Mouse (Mus musculus): Measurements from ENCODE around the gene Lipn. TPM values are rescaled to one million over a fixed set of nuclear protein-coding genes. Genes with fewer than 3 reads are reported as not detected.

Lipn gene
- total and polyA plus RNA-seq, 3 experiments: not detected

GRCm38 (mm10) chr19:34089011-34089680, 22.0 kb downstream of the Lipn start:
- ATAC-seq (ENCODE audit: extremely low read depth, insufficient number of reproducible peaks, low FRiP score, poor library complexity, severe bottlenecking): no peak

GRCm38 (mm10) chr19:34095381-34095780, 28.2 kb downstream of the Lipn start:
- ATAC-seq (ENCODE audit: extremely low read depth, insufficient number of reproducible peaks, low FRiP score, poor library complexity, severe bottlenecking): no peak

More at GRCm38 (mm10) chr19:34089011-34089680, 22.0 kb downstream of the Lipn start:
- H3K36me3 ChIP-seq (replicated peaks): no peaks in the 10 kb centered on the region
- H3K9me3 ChIP-seq (replicated peaks): no peaks in the 10 kb centered on the region
- no peaks in the 10 kb centered on the region for H3K4me1 ChIP-seq (ENCODE audit: insufficient read depth, low read depth, low read length)
- DNase-seq (ENCODE audit: low spot score): no peak
- TF ChIP-seq CTCF (IDR thresholded peaks at IDR 0.05; ENCODE audit: low read depth, low read length) (no peak), GATA1 (IDR thresholded peaks at IDR 0.05; ENCODE audit: borderline replicate concordance, low read length) (no peak), POLR2AphosphoS5 (IDR thresholded peaks at IDR 0.05; ENCODE audit: insufficient replicate concordance, low read depth, low read length) (no peak), TAL1 (conservative IDR thresholded peaks at IDR 0.05; ENCODE audit: low read depth, low read length) (no peak), GATA2 (IDR thresholded peaks at IDR 0.05; ENCODE audit: borderline replicate concordance, low read depth, low read length) (no peak)
- H3K27me3 ChIP-seq (ENCODE audit: insufficient read depth, low read length): no peaks in the 10 kb centered on the region
- H3K4me3 ChIP-seq (ENCODE audit: low read depth, low read length): no peak overlapping the region

GRCm38 (mm10) chr19:34096228-34096627, 29.1 kb downstream of the Lipn start:
- H3K36me3 ChIP-seq (replicated peaks): no peaks in the 10 kb centered on the region
- TF ChIP-seq GATA2 (IDR thresholded peaks at IDR 0.05; ENCODE audit: borderline replicate concordance, low read depth, low read length) (no peak), POLR2AphosphoS5 (IDR thresholded peaks at IDR 0.05; ENCODE audit: insufficient replicate concordance, low read depth, low read length) (no peak), GATA1 (IDR thresholded peaks at IDR 0.05; ENCODE audit: borderline replicate concordance, low read length) (no peak), TAL1 (conservative IDR thresholded peaks at IDR 0.05; ENCODE audit: low read depth, low read length) (no peak), CTCF (IDR thresholded peaks at IDR 0.05; ENCODE audit: low read depth, low read length) (no peak)
- no peaks in the 10 kb centered on the region for H3K27me3 ChIP-seq (ENCODE audit: insufficient read depth, low read length)
- DNase-seq (ENCODE audit: low spot score) (no peak), ATAC-seq (ENCODE audit: extremely low read depth, insufficient number of reproducible peaks, low FRiP score, poor library complexity, severe bottlenecking) (no peak)
- no peak overlapping the region for H3K4me3 ChIP-seq (ENCODE audit: low read depth, low read length)
- H3K4me1 ChIP-seq (ENCODE audit: insufficient read depth, low read depth, low read length): no peaks in the 10 kb centered on the region
- H3K9me3 ChIP-seq (replicated peaks): no peaks in the 10 kb centered on the region

More at GRCm38 (mm10) chr19:34095381-34095780, 28.2 kb downstream of the Lipn start:
- Histone ChIP-seq H3K4me3 (ENCODE audit: low read depth, low read length) (no peak overlapping the region), H3K36me3 (replicated peaks) (no peaks in the 10 kb centered on the region), H3K27me3 (ENCODE audit: insufficient read depth, low read length) (no peaks in the 10 kb centered on the region), H3K4me1 (ENCODE audit: insufficient read depth, low read depth, low read length) (no peaks in the 10 kb centered on the region), H3K9me3 (replicated peaks) (no peaks in the 10 kb centered on the region)
- no peak for DNase-seq (ENCODE audit: low spot score)
- TF ChIP-seq TAL1 (conservative IDR thresholded peaks at IDR 0.05; ENCODE audit: low read depth, low read length) (no peak), POLR2AphosphoS5 (IDR thresholded peaks at IDR 0.05; ENCODE audit: insufficient replicate concordance, low read depth, low read length) (no peak), CTCF (IDR thresholded peaks at IDR 0.05; ENCODE audit: low read depth, low read length) (no peak), GATA1 (IDR thresholded peaks at IDR 0.05; ENCODE audit: borderline replicate concordance, low read length) (no peak), GATA2 (IDR thresholded peaks at IDR 0.05; ENCODE audit: borderline replicate concordance, low read depth, low read length) (no peak)

GRCm38 (mm10) chr19:34100633-34101032, 33.5 kb downstream of the Lipn start, which contains the start of gene Lipm:
Gene Lipm, plus strand, starts transcription at chr19:34100933.
- Histone ChIP-seq H3K9me3 (replicated peaks) (no peaks in the 10 kb centered on the region), H3K36me3 (replicated peaks) (no peaks in the 10 kb centered on the region), H3K4me1 (ENCODE audit: insufficient read depth, low read depth, low read length) (no peaks in the 10 kb centered on the region), H3K27me3 (ENCODE audit: insufficient read depth, low read length) (no peaks in the 10 kb centered on the region), H3K4me3 (ENCODE audit: low read depth, low read length) (no peak within 1 kb of the TSS)
- DNase-seq (ENCODE audit: low spot score) (no peak), ATAC-seq (ENCODE audit: extremely low read depth, insufficient number of reproducible peaks, low FRiP score, poor library complexity, severe bottlenecking) (no peak)
- TF ChIP-seq GATA1 (IDR thresholded peaks at IDR 0.05; ENCODE audit: borderline replicate concordance, low read length) (no peak), TAL1 (conservative IDR thresholded peaks at IDR 0.05; ENCODE audit: low read depth, low read length) (no peak), POLR2AphosphoS5 (IDR thresholded peaks at IDR 0.05; ENCODE audit: insufficient replicate concordance, low read depth, low read length) (no peak), CTCF (IDR thresholded peaks at IDR 0.05; ENCODE audit: low read depth, low read length) (no peak), GATA2 (IDR thresholded peaks at IDR 0.05; ENCODE audit: borderline replicate concordance, low read depth, low read length) (no peak)

- Histone ChIP-seq H3K27me3 (ENCODE audit: insufficient read depth, low read length) (no peaks in the 10 kb centered on the region), H3K4me1 (ENCODE audit: insufficient read depth, low read depth, low read length) (no peaks in the 10 kb centered on the region), H3K4me3 (ENCODE audit: low read depth, low read length) (no peak overlapping the region), H3K9me3 (replicated peaks) (no peaks in the 10 kb centered on the region), H3K36me3 (replicated peaks) (no peaks in the 10 kb centered on the region)
- DNase-seq (ENCODE audit: low spot score): no peak
- TF ChIP-seq POLR2AphosphoS5 (IDR thresholded peaks at IDR 0.05; ENCODE audit: insufficient replicate concordance, low read depth, low read length) (no peak), GATA2 (IDR thresholded peaks at IDR 0.05; ENCODE audit: borderline replicate concordance, low read depth, low read length) (no peak), CTCF (IDR thresholded peaks at IDR 0.05; ENCODE audit: low read depth, low read length) (no peak), GATA1 (IDR thresholded peaks at IDR 0.05; ENCODE audit: borderline replicate concordance, low read length) (no peak), TAL1 (conservative IDR thresholded peaks at IDR 0.05; ENCODE audit: low read depth, low read length) (no peak)
- ATAC-seq (ENCODE audit: extremely low read depth, insufficient number of reproducible peaks, low FRiP score, poor library complexity, severe bottlenecking): no peak
Observed at GRCm38 (mm10) chr19:34101888-34102287, 34.7 kb downstream of the Lipn start.

GRCm38 (mm10) chr19:34104841-34105240, 37.7 kb downstream of the Lipn start:
- no peak overlapping the region for H3K4me3 ChIP-seq (ENCODE audit: low read depth, low read length)
- no peaks in the 10 kb centered on the region for H3K27me3 ChIP-seq (ENCODE audit: insufficient read depth, low read length)
- TF ChIP-seq GATA1 (IDR thresholded peaks at IDR 0.05; ENCODE audit: borderline replicate concordance, low read length): no peak
- no peak for DNase-seq (ENCODE audit: low spot score)
- no peaks in the 10 kb centered on the region for H3K36me3 ChIP-seq (replicated peaks)
- H3K4me1 ChIP-seq (ENCODE audit: insufficient read depth, low read depth, low read length): no peaks in the 10 kb centered on the region
- H3K9me3 ChIP-seq (replicated peaks): no peaks in the 10 kb centered on the region
- no peak for ATAC-seq (ENCODE audit: extremely low read depth, insufficient number of reproducible peaks, low FRiP score, poor library complexity, severe bottlenecking)
